Mouse (Mus musculus): ENCODE data around the gene Adgrv1.

Gene Adgrv1

DNA sequence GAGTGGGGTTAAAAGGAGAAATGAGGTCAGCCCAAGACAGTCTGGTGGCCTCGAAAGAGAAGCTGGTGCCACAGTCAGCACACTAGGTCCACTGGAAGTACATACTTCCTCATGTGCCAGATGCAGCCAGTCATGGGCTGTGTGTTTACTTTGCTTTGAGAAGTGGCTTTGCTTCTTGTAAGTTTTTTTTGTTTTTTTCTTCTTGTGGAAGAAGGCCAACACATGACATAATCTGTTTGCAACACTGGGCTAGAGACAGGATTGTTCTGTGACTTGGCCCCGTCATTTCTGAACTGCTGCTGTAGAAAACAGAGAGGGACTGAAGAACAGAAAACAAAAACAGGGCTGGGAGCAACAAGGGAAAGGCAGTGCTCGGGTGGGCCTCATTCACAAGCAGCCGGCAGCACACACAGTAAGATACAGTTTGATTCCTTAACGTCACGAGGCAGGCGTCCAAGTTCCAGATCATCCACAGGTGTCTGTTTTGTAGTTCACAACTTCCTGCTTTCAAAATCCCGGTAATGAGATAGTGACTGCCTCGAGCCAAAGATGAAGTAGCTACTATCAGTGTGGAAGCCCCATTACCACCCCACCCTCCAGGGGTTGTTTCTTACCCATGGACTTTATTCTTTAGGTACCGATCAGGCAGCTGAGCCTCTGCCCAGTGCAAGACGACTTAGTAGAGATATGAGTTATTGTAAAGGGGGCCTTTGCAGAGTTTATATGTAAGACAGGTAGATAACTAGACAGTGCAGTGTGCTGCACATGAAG is 496.1 kb downstream of the Adgrv1 start:
- DNase-seq (ENCODE audit: low read depth, low spot score), result no peak

- DNase-seq (ENCODE audit: low read depth, low spot score), result no peak
Observed at GRCm38 (mm10) chr13:81135953-81136352, 497.0 kb downstream of the Adgrv1 start.

GRCm38 (mm10) chr13:81134412-81134811 is 498.5 kb downstream of the Adgrv1 start:
- DNase-seq (ENCODE audit: low read depth, low spot score), result no peak

DNA sequence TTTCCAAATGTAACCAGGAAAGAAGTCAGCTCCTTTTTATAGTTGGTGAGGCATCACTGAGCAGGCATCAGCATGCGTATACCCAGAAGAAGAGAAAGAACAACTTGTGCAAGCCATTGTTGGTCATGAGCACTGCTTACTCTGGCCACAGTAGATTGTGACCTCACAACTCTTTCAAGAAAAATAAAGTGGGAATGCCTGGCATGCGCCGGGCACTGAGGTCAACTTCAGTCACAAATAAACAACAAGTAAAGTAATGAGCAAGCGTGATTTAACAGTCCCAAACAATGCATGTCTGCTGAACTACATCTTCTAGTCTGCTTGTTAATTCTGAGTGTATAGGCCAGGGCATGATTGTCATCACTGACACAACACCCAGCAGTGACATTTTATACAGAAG is 499.6 kb downstream of the Adgrv1 start:
- no peak for DNase-seq (ENCODE audit: low read depth, low spot score)

GRCm38 (mm10) chr13:81132691-81133090 is 500.3 kb downstream of the Adgrv1 start:
- no peak for DNase-seq (ENCODE audit: low read depth, low spot score)

DNA sequence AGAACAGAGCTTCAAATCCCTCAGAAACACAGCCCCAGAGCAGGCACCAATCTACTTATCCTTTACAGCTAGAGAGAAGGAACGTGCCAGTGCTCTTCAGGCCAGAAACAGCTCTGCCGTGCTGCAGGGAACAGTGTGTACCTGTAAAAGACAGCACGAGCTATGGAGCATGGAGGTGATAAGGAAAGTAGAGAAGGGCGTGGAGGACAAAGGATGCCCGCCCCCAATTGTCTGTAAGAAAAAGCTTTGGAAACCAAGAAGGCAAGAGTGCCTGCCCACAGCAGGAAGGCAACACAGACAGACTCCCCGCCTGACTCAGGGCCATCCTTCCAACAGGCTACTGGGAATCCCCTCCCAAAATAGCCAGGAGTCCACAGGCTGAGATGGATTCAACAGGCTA is 501.1 kb downstream of the Adgrv1 start:
- DNase-seq (ENCODE audit: low read depth, low spot score), result no peak

- no peak for DNase-seq (ENCODE audit: low read depth, low spot score)
Observed at GRCm38 (mm10) chr13:81130742-81131524, 502.0 kb downstream of the Adgrv1 start.

DNA sequence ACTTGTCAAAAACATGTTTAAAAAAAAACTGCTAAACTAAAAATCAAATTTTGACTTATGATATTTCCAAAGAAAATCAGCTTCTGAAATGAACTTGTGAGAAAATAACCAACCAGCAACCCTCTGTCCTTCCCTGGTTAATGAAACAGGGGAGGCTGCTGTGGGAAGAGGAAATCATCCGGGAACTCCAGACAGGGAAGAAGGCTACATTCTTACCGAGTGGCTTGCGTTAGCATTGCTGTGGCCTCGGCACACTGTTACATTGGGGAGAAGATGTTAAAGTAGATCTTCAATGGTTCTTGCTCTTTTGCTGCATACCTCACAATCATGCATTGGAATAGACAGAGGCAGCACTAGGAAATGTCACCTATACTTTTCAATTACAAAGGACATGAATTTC is 507.1 kb downstream of the Adgrv1 start:
- DNase-seq (ENCODE audit: low read depth, low spot score), result no peak

DNA sequence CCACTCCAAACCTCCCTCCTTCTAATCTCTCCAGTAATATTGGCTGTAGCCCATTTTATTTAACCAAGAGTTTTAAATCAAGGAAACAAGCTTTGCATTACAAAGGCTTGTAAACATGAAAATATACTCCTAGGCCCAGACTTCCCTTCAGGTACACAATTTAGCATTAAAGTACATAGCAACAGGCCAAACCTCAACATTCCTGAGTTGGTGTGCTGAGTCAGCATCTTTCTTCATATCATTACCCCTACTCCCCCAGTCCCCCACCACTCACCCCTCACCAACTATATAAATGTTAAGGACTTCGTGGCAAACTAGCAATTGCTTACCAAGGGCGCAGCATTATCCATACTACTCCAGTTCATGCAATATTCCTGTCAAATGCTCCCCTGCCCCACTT is 510.7 kb downstream of the Adgrv1 start:
- no peak for DNase-seq (ENCODE audit: low read depth, low spot score)

DNA sequence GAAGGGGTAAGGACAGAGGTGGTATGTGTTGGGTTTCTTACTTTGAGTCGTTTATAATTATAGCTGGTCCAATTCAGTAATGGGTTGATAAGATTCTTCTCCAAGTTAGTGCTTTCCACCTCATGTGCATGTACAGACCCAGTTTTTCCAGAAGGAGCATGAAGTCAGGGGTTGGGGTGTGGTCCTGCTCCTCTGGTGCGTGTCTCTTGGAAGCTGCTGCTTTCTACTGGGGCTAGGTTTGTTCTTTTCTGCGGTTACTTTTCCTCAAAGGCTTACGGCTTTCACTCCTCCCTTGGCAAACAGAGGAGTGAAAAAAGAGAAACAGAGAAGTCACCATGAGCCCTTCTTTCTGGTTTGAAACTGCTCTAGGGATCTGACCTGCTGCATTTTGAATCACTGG is 522.5 kb downstream of the Adgrv1 start:
- DNase-seq (ENCODE audit: low read depth, low spot score), result no peak

GRCm38 (mm10) chr13:81109676-81110075 is 523.3 kb downstream of the Adgrv1 start:
- no peak for DNase-seq (ENCODE audit: low read depth, low spot score)

DNA sequence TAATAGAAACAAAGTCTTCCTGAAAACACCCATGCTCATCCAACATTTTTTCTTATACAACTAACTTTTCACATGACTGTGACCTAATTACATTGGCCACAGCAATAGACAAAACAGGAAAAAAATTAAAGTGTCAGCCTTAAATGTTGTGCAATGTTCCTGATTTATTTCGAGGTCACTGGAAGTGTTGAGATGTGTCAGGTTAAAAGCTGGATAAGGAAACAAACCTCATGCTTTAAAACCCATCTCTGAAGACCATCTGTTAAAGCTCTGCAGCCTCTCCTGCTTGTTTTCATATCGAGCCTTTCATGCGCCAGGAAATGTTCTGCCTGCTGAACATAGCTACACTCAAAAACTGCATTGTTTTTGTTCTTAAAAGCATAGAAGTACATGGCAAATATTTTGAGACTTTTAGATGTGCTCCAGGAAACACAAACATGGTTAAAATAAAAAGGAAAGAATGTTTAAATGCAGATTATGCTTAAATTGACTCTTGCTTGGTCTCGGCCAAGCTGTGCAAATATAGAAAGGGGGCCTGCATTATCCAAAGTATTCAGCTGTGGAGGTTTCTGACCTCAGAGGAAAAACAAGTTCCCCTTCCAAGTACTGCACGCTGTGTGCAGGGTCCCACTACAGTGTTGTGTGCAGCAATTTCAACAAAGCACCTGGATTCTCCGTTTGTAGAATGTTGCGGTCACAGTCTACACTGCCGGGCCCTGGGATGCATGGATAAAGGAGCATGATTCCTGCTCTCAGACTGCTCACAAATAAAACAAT is 524.2 kb downstream of the Adgrv1 start:
- no peak for DNase-seq (ENCODE audit: low read depth, low spot score)

DNA sequence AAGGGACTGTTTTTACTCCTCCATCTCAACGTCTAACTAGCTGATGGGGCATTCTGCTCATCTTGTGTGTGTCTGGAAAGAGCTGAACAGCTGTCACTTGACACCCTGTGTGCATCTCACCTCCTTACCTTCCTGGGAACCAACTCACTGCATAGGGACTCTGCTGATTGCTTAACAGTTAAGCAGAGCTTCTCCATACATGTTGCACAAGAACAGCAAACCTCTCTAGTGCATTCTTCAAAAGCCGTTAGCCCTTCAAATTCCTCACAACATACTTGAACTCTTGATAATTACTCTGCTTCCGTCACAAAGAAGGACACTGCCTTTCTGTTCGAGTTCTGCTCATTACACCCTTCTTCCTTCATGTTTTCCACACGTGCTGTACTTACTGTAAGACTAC is 525.5 kb downstream of the Adgrv1 start:
- DNase-seq (ENCODE audit: low read depth, low spot score), result no peak

DNA sequence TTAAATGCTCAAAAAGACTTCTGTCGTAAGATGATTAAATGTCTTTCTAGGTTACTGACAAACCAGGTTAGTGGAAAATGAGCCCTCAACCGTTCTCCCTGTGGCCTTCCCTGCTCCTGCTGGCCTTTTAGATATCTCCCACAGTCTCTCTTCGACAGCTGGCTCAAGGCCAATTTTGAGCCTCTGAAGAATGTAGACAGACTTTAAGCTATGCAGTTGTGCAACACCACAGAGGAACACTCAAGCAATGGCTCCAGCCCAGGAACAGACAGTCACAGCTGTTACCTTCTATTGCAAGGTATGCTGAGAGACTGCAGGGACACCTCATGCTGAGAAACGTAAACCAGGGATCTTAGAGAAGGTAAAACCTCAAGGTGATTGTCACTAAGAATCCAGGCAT is 529.2 kb downstream of the Adgrv1 start:
- no peak for DNase-seq (ENCODE audit: low read depth, low spot score)

DNA sequence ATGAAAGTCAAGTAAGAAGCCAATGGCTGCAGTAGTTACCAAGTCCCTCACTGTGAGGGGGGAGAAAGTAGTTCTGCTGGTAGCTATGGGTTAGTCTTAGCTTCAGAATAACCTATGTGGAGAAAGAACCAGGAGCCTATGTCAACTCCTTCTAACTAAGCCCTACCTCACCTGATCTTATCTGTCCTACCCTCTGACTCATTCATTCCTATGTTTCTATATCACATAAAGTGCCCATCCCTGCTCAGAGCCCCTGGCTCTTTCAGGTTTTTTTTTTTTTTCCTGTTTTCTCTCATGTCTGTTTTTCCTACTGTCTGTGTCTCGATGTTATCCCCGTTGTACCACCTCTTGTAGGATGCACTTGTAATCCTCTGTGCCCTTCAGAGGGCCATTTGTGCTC is 536.5 kb downstream of the Adgrv1 start:
- no peak for DNase-seq (ENCODE audit: low read depth, low spot score)

- no peak for DNase-seq (ENCODE audit: low read depth, low spot score)
Observed at GRCm38 (mm10) chr13:81094513-81094912, 538.4 kb downstream of the Adgrv1 start.

GRCm38 (mm10) chr13:81090051-81090836 is 542.7 kb downstream of the Adgrv1 start:
- no peak for DNase-seq (ENCODE audit: low read depth, low spot score)

- DNase-seq (ENCODE audit: low read depth, low spot score), result no peak
Observed at GRCm38 (mm10) chr13:81086969-81087682, 545.8 kb downstream of the Adgrv1 start.

GRCm38 (mm10) chr13:81072214-81072613 is 560.7 kb downstream of the Adgrv1 start:
- DNase-seq (ENCODE audit: low read depth, low spot score), result no peak

GRCm38 (mm10) chr13:81051448-81051847 is 581.5 kb downstream of the Adgrv1 start:
- DNase-seq (ENCODE audit: low read depth, low spot score), result no peak

DNA sequence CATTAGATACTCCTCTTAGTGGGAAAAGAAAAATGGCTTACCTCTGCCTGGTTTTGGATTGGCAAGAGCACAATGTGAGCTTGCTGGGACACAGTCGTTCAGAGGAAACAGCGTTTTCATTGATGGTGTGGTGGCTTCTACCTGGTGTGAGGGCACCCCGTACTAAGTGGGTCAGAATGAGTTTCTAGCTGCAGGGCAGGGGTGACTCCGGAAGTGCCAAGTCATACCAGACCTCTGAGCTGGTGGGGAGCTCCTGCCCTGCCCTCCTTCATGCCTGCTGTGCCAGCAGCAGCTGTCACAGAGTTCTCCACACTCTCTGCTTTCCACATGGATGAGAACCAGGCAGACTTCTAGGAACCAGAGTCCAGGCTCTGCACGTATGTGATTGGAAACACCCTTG is 582.0 kb downstream of the Adgrv1 start:
- DNase-seq (ENCODE audit: low read depth, low spot score), result no peak

Data from brain, embryonic 18.5 days (tissue).